Mouse (Mus musculus): ENCODE measurements around the gene Aspm.

Gene Aspm

GRCm38 (mm10) chr1:139501258-139501752, 46.7 kb downstream of the Aspm start, which contains the start of gene F13b:
Gene F13b, plus strand, starts transcription at chr1:139501702.
- no peak for DNase-seq (ENCODE audit: low read depth, low spot score)

GRCm38 (mm10) chr1:139514556-139514955, 60.0 kb downstream of the Aspm start:
- DNase-seq (ENCODE audit: low read depth, low spot score), result no peak

Data from brain, embryonic 18.5 days (tissue).